In the genomic region with DNA sequence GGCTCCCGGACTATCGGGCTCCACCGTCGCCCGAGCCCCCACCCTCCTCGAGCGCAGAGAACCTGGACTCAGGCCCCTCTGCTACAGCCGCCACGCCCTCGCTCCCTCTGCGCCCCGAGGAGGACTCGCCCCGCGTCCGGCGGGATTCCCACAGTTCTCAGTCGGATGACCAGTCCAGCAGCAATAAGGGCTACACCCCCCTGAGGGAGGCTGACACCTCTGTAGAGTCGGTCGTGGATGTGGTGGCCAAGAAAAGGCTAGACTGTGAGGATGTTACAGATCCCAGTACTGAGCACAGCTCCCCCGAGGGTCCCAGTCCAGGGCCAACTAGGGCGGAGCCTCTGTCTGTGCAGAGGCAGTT, we compare ENCODE assay signal across 9 mouse cellular contexts. TPM values are rescaled to one million over a fixed set of nuclear protein-coding genes. Genes with fewer than 3 reads are reported as not detected.
DNase-seq lines count a peak whose midpoint lies in the region; ATAC-seq and TF ChIP-seq lines count a peak whose summit lies in the region.
"Had no signal": no experiment of that assay in that cellular context is flagged by ENCODE, and none has a peak within 500 bp of the region (broad histone marks: within the 10 kb centered on the region; RNA-seq: fewer than 3 reads in every experiment).

No protein-coding gene starts in this region.

- no peak overlapping the region for H3K9ac ChIP-seq in liver, embryonic 11.5 days (ENCODE audit: low read depth, low read length)
- peak overlapping the region; percentile 66 for H3K9ac ChIP-seq in forebrain, embryonic 14.5 days (ENCODE audit: low read length)
- peak overlapping the region; percentile 30; the same call in 1 of the 2 replicates for H3K9ac ChIP-seq in limb, embryonic 11.5 days (ENCODE audit: low read length)

- ATAC-seq in liver, embryonic 11.5 days (replicated peaks; ENCODE audit: low FRiP score), result peak; percentile 43
- ATAC-seq in forebrain, embryonic 14.5 days, result peak; percentile 24
- ATAC-seq in limb, embryonic 11.5 days (ENCODE audit: insufficient number of reproducible peaks, low FRiP score, low TSS enrichment, low read depth), result peak; percentile 36
- ATAC-seq: Patski had no signal

- peak overlapping the region; percentile 50 for H3K4me3 ChIP-seq in liver, embryonic 11.5 days (ENCODE audit: low read depth, low read length)
- H3K4me3 ChIP-seq in forebrain, embryonic 14.5 days (ENCODE audit: low read depth, low read length), result peak overlapping the region; percentile 51
- H3K4me3 ChIP-seq in limb, embryonic 11.5 days (ENCODE audit: low read depth, low read length), result peak overlapping the region; percentile 51
- H3K4me3 ChIP-seq in olfactory bulb, adult 2 months (ENCODE audit: insufficient read depth, low read depth, low read length), result peak overlapping the region; percentile 54

- TF ChIP-seq POLR2A in olfactory bulb, adult 2 months (IDR thresholded peaks at IDR 0.05; ENCODE audit: insufficient read depth, low read depth, low read length), result no peak

- peaks cover 54% of the 10 kb centered on the region for H3K27me3 ChIP-seq in liver, embryonic 11.5 days (replicated peaks; ENCODE audit: control insufficient read depth, insufficient read depth, low read length)
- peaks cover 13% of the 10 kb centered on the region; the same call in 1 of the 2 replicates for H3K27me3 ChIP-seq in forebrain, embryonic 14.5 days (replicated peaks; ENCODE audit: control insufficient read depth, insufficient read depth, low read length)
- H3K27me3 ChIP-seq in limb, embryonic 11.5 days (ENCODE audit: control insufficient read depth, insufficient read depth, low read length), result peaks cover 40% of the 10 kb centered on the region

- no peaks in the 10 kb centered on the region for H3K36me3 ChIP-seq in liver, embryonic 11.5 days (ENCODE audit: control insufficient read depth, insufficient read depth, low read length)
- H3K36me3 ChIP-seq in forebrain, embryonic 14.5 days (ENCODE audit: control insufficient read depth, insufficient read depth, low read length), result no peaks in the 10 kb centered on the region
- no peaks in the 10 kb centered on the region for H3K36me3 ChIP-seq in limb, embryonic 11.5 days (ENCODE audit: control insufficient read depth, insufficient read depth, low read length)

- H3K9me3 ChIP-seq in liver, embryonic 11.5 days (ENCODE audit: control insufficient read depth, low read length), result no peaks in the 10 kb centered on the region
- no peaks in the 10 kb centered on the region for H3K9me3 ChIP-seq in forebrain, embryonic 14.5 days (replicated peaks; ENCODE audit: control insufficient read depth, low read length)
- no peaks in the 10 kb centered on the region for H3K9me3 ChIP-seq in limb, embryonic 11.5 days (ENCODE audit: control insufficient read depth, low read length)

- DNase-seq in liver, embryonic 11.5 days (ENCODE audit: low spot score), result no peak
- DNase-seq in liver, result no peak
- DNase-seq in forebrain, embryonic 14.5 days (ENCODE audit: low spot score), result peak; percentile 23
- DNase-seq in limb, embryonic 11.5 days (ENCODE audit: low spot score), result no peak
- no peak for DNase-seq in urinary bladder, adult 2 months (ENCODE audit: low spot score)
- no peak for DNase-seq in kidney, postnatal 25 days
- DNase-seq in adrenal gland, postnatal 25 days, result no peak

- TF ChIP-seq CTCF in olfactory bulb, adult 2 months (IDR thresholded peaks at IDR 0.05; ENCODE audit: insufficient read depth, low read depth, low read length), result no peak

- peaks cover 3% of the 10 kb centered on the region; the same call in 1 of the 2 replicates for H3K4me1 ChIP-seq in liver, embryonic 11.5 days (replicated peaks; ENCODE audit: control insufficient read depth, insufficient read depth, low read length)
- H3K4me1 ChIP-seq in forebrain, embryonic 14.5 days (ENCODE audit: control insufficient read depth, insufficient read depth, low read length), result peaks cover 12% of the 10 kb centered on the region; the same call in 1 of the 2 replicates
- peaks cover 15% of the 10 kb centered on the region for H3K4me1 ChIP-seq in limb, embryonic 11.5 days (ENCODE audit: control insufficient read depth, insufficient read depth, low read length)
- H3K4me1 ChIP-seq in olfactory bulb, adult 2 months (ENCODE audit: control insufficient read depth, insufficient read depth, low read length), result peaks cover 29% of the 10 kb centered on the region

- peak overlapping the region; percentile 76 for H3K4me2 ChIP-seq in liver, embryonic 11.5 days
- peak overlapping the region; percentile 96 for H3K4me2 ChIP-seq in forebrain, embryonic 14.5 days (ENCODE audit: low read length)
- peak overlapping the region; percentile 97 for H3K4me2 ChIP-seq in limb, embryonic 11.5 days (ENCODE audit: low read depth, severe bottlenecking)

- WGBS in liver, embryonic 11.5 days, result 3% methylated on average over 22 of the region's 22 CpGs
- WGBS in forebrain, embryonic 14.5 days, result 8% methylated on average over 21 of the region's 22 CpGs
- 4% methylated on average over 22 of the region's 22 CpGs for WGBS in limb, embryonic 11.5 days
- 15% methylated on average over 22 of the region's 22 CpGs for WGBS in olfactory bulb, adult 2 months

- no peak overlapping the region for H3K27ac ChIP-seq in liver, embryonic 11.5 days (ENCODE audit: low read depth, low read length)
- H3K27ac ChIP-seq in forebrain, embryonic 14.5 days (ENCODE audit: low read depth, low read length), result no peak overlapping the region
- H3K27ac ChIP-seq in limb, embryonic 11.5 days (replicated peaks; ENCODE audit: low read depth, low read length), result no peak overlapping the region
- H3K27ac ChIP-seq in olfactory bulb, adult 2 months (ENCODE audit: insufficient read depth, low read depth, low read length), result no peak overlapping the region

RNA-seq across cellular contexts. Expression of a gene that starts 15.4 kb away (rescaled TPM):
- 0.10 and 0.15 TPM in 2 replicates for polyA plus RNA-seq in liver, embryonic 11.5 days (2014; fragmentation: Nextera tagmentation; extraction: Ambion mirVana)
- 1.0 and 2.0 TPM in 2 replicates for polyA plus RNA-seq in forebrain, embryonic 14.5 days (2014; fragmentation: Nextera tagmentation; extraction: Ambion mirVana)
- polyA plus RNA-seq in limb, embryonic 11.5 days (2014; fragmentation: Nextera tagmentation; extraction: Ambion mirVana), result 0.99 and 1.3 TPM in 2 replicates
- polyA plus RNA-seq in olfactory bulb, adult 2 months (2012; ENCODE audit: insufficient read depth, insufficient read length, low replicate concordance, missing spikeins), result not detected in 2 replicates
- 3.2 and 4.5 TPM in 2 replicates for polyA plus RNA-seq in urinary bladder, adult 2 months (2012; rRNA removed)
- 0.57 and 1.0 TPM in 2 replicates for total RNA-seq in adrenal gland, postnatal 25 days (2021)
